Mouse (Mus musculus): Measurements from ENCODE around the gene Cox7b.
"Not testable (repeated sequence)": the region's sequence is repeated elsewhere in the genome, so short reads cannot be mapped to it uniquely, and the experiment has no call there.

The Cox7b gene

DNA sequence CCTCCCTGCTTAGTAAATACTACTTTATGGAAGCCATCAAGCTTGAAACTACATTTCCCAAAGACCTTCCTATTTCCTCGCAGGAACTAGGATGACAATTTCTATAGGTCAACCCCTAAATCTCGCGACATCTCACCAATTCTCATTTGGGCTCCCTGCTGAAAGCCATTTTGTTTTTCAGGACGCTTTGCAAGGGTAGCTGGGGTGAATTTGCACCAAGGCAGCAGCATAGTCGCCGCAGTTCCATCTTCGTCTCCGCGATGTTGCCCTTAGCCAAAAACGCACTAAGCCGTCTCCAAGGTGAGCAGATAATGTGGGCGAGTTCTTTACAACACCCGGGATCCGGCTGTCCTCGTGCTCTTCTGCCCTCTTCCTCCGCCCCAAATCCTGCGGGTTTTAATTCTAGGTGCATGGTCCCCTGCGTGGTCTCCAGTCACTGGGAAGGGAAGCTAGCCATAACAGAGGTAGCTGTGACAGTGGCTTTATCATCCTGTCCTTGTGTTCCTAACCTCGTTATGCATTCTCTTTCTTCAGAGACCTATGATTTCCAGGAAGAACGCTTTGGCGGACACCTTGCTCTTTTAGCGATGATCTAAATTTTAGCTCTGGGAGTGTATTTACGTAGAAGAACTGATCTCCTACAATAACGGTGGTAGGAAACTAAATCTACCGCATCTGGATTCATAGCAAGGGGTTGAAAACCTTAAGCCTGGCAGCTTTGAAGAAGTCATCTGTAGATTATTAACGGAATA lies at the start of gene Cox7b:
Gene Cox7b, plus strand, starts transcription at position 130 of the 752 bp plus-strand sequence.
- DNase-seq (ENCODE audit: extremely low read depth, low read depth, low spot score) = peak; percentile 33

DNA sequence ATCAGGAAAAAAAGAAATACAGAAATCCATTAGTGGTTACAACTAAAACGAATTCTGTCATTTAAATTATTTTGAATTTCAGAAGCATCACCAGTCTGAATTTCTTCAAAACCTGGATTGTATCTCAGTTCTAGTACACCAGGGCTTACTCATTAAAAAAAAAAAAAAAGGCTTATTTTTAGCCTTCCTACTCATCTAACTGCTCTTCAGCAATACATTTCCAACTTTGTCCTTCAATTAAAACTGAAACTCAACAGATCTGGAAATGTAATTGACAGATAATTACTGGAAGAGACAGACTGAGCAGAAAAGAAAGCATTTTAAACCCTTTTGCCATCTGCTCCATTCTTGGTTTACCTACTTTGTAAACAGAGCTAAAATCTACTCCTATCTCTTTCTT lies 13.9 kb upstream of the Cox7b start:
- DNase-seq (ENCODE audit: extremely low read depth, low read depth, low spot score) = no peak

DNA sequence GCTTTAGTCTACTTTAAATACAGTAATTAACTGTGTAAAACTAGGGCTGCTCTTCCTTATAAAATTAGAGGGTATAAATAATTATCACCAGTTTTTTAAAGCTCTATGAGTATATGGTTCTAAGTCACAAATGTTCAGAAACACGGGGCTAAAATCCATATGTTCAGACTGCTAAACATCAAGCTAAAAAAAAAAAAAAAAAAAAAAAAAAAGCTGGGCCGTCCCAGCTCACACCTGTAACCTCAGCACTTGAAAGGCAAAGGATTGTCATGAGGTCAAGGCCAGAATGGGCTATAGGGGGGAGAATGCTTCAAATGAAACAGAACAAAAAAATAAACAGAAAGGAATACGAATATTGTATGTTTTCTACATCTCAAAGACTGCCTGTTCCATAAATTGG lies 4.7 kb upstream of the Cox7b start:
- no peak for DNase-seq (ENCODE audit: extremely low read depth, low read depth, low spot score)

DNA sequence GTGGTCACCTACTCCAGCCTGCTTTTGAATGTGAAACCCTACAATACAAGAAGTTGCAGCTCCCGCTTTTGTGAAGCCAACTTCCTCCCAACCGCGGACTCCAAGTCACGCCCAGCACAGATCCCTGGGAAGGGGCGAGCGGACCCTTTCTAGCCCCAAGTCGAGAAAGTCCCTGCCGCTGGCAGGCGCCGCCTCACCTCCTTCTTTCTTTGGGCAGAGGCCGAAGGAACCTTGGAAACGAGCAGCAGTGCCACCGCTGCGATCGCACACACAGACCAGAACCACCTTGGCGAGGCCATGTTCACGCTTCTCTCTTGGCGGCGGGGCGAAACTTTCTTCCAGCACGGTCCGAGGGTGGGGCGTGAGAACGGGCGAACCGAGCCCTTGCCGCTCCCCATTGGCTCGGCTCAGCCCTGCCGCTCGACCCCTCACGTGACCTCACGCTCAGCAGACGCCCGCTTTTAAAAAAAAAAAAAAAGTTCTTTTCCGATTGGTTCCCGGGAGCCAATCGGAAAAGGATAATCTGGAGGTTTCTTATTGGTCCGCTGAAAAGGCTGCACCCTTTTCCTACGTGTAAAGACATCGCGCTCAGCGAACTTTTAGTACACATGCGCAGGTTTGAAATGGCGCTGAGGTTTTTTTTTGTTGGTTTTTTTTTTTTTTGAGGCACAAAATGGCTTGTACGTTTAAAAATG lies 3.9 kb upstream of the Cox7b start, which contains the start of gene Magt1:
Gene Magt1, minus strand, starts transcription at position 442 of the 695 bp plus-strand sequence.
- peak; percentile 39 for DNase-seq (ENCODE audit: extremely low read depth, low read depth, low spot score)

DNA sequence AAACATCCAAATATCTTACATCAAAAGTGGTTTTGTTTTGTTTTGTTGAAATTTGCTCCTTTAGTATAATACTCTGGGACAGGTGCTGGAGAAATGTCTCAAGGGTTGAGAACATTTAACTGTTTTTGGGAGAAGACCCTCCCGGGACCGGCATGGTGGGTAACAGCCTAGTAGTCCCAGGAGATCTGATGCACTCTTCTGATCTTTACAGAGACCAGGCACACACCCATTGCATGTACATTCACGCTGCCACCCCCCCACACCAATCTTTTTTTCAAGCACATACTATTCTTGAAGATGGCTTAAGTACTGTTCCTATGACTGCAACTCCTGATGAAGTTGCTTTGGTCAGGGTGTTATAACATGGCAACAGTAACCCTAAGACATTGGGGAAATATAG lies 2.9 kb upstream of the Cox7b start:
- no peak for DNase-seq (ENCODE audit: extremely low read depth, low read depth, low spot score)

DNA sequence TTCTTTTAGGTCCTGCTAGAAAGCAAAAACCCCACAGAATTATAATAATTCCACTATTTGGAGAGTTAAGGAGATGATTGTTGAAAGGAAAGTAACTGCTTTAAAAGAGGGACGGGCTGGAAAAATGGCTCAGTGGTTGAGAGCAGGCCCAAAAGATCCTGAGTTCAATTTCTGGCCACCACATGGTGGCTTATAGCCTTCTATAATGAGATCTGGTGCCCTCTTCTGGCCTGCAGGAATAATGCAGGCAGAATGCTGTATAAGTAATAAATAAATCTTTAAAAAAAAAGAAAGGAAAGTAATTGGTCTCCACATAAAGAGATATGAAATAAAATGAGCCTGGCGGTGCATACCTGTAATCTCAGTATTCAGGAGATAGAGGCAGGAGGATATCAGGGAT lies 2.3 kb upstream of the Cox7b start:
- no peak for DNase-seq (ENCODE audit: extremely low read depth, low read depth, low spot score)

DNA sequence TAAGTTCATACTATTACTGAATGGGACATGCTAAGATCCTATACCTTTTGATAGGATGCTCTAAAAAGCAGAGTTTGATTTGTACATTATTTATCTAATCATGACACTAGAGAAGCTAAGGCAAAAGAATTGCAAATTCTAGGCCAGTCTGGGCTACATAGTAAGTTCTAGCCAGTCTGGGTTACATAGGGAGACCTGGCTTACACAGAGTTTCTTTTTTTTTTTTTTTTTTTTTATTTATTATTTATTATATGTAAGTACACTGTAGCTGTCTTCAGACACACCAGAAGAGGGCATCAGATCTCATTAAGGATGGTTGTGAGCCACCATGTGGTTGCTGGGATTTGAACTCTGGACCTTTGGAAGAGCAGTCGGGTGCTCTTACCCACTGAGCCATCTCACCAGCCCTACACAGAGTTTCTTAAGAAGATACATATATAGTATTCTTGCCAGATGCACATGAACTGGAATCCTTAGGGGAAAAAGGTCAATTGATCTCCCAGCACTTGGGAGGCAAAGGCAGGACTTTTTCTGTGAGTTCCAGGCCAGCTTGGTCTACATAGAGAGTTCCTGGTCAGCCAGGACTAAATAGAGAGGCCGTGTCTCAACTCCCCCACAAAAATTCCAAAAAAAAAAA lies 641 bp upstream of the Cox7b start:
- DNase-seq (ENCODE audit: extremely low read depth, low read depth, low spot score) = not testable (repeated sequence)

DNA sequence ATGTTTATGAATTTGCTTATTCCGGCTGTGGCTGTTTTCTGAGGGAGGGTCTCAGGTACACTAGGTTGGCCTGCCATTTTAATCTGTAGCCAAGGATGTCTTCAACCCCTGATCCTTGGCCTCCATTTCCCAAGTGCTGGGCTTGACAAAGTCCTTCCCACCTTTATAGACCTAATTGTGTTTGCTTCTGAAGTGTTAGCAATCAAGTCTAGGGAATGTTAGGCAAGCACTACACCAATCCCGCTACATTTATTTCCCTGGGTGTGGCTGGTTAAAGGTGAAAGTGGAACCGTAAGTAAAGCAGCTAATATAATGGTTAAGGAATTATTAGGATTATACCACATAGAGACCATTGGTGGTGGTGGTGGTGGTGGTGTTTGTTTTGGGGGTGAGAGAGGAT lies 1.6 kb downstream of the Cox7b start:
- no peak for DNase-seq (ENCODE audit: extremely low read depth, low read depth, low spot score)

DNA sequence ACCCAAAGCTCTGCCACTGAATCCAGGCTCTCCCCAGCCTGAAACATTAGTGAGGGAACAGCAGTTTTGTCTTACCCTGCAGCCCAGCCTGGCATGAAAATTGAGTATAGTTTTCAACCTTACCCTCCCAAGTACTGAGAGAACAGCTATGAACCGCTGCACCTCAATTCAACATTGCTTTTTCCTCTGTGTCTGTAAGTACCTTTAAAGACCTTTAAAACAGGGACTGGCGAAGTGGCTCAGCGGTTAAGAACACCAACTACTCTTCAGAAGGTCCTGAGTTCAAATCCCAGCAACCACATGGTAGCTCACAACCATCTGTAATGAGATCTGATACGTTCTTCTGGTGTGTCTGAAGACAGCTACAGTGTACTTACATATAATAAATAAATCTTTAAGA lies 2.0 kb downstream of the Cox7b start:
- no peak for DNase-seq (ENCODE audit: extremely low read depth, low read depth, low spot score)

DNA sequence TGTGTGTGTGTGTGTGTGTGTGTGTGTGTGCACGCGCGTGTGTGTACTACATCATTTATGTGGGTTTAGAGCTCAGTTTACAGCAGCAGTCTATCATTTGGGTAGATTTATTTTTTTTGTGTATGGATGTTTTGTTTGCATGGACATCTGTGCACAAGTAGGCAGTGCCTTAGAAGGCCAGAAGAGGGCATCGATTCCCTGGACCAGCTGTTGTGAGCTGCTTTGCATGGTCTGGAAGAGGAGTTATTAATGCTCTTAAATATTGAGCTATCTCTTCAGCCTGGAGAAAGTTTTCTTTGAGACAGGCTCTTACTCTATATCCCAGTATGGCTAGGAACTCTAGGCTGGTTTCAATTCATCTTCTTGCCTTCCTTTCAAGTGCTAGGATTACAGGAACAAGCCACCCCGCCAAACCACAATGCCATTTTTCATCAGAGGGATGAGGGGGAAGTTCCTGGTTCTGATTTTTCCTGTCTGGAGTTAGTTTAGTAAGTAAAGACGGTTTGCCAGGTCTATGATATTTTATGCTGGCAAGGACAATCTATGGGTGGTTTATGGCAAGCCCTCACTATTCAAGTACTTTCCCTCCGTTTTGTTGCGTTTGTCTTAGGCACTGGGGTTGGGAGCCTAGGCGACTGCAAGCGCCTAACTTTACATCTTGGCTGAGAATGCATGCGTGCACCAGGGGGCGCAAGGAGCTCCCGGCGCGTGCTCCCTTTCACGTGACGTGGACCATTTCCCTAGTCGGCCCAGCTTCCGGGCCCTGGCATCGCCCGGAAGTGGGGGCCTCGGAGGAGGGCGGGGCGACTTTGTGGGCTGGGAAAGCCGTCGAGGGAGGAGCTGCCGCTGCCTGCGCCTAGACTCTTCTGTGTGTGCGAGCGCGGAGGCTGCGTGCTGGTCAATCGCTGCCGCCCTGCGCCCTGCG lies 11.2 kb downstream of the Cox7b start, which contains the start of gene Atp7a:
Gene Atp7a, plus strand, starts transcription at position 859 of the 925 bp plus-strand sequence.
- peak; percentile 33 for DNase-seq (ENCODE audit: extremely low read depth, low read depth, low spot score)

DNA sequence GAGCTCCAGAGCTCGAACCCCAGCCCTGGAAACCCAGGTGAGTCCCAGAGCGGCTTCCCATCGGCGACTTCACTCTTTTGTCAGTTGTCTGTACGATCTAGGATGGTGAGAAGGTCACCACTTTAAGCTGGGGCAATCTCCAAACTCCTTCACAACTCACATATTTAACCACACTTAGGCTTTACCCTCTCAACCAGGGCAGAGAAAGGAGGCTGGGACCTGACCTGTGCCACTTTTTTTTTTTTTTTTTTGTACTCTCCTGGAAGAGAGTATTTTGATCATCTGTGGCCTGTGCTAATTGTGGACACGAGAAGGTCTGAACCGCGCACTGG lies 11.8 kb downstream of the Cox7b start:
- no peak for DNase-seq (ENCODE audit: extremely low read depth, low read depth, low spot score)

DNA sequence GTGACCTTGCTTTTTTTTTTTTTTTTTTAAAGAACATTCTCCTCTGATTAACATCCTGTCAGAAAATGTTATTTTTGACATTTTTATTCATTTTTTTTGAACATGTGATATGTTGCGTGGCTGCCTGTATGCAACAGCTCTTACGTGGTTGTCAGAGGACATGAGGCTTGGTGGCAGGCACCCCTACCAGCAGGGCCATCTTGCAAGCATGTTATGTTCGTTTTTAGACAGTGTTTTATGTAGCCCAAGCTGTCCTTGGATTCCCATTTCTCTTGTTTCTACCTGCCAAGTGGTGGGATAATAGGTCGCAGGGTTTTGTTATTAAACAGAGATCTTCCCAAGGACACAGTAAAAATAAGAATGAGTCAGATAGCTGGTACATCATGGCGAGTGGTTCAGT lies 14.7 kb downstream of the Cox7b start:
- DNase-seq (ENCODE audit: extremely low read depth, low read depth, low spot score) = no peak

DNA sequence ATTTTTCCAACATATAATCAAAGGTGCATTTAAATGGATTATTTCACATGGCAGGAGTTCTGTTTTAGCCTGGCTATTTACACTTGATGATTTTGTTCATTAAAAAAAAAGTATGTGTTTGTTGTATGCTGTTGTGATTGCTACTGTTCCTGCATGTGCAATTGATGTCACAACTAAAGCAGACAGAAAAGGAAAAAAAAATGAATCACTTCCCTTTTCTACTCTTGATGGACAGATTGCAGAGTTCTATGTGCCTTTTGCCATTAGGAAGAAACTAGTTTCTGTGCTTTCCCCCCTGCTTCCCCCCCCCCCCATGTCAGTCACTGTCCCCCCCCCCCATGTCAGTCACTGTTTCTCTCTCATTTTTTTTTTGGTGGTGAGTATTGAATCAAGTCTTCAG lies 15.6 kb downstream of the Cox7b start:
- no peak for DNase-seq (ENCODE audit: extremely low read depth, low read depth, low spot score)

DNA sequence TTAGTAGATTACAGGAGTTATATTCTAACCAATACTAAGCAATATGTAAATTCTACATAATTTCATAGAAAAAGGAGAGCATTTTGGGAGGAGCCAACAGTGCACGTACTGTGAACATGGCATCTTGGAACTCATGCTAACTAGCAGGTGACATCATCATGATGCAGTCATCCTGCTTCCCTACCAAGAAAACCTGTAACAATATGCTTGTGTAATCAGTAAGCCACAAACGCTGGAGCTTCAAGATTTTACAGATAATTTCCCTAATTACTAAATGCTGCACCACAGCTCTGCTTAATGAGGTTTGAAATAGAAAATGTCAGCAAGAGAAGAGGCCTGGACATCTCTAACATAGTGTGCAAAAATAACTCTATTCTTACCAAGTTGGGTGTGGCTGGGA lies 20.2 kb downstream of the Cox7b start:
- DNase-seq (ENCODE audit: extremely low read depth, low read depth, low spot score) = no peak

DNA sequence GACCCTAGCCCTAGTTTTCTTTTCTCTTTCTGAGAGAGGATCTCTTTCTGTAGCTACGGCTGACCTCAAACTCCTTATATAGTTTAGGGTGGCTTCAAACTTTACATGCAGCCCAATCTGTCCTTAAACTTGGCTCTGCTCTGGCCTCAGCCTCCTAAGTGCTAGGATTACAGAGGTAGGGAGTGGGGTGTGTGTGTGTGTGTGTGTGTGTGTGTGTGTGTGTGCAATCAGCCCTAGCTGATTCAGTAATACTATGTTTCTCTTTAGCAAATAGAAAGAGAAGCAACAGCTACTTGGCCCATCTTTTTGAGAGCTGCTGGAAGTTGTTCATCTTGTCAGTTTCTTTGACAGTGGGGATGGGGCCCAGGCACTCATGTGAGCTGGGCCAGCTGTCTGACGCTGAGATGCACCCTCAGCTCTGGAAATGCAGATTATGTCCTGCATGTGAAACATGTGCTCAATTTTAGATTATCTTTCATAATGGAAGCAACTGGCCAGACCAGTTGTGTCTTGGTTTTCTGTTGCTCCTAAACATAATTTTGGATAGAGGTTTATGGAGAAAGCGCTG lies 21.8 kb downstream of the Cox7b start:
- DNase-seq (ENCODE audit: extremely low read depth, low read depth, low spot score) = no peak

DNA sequence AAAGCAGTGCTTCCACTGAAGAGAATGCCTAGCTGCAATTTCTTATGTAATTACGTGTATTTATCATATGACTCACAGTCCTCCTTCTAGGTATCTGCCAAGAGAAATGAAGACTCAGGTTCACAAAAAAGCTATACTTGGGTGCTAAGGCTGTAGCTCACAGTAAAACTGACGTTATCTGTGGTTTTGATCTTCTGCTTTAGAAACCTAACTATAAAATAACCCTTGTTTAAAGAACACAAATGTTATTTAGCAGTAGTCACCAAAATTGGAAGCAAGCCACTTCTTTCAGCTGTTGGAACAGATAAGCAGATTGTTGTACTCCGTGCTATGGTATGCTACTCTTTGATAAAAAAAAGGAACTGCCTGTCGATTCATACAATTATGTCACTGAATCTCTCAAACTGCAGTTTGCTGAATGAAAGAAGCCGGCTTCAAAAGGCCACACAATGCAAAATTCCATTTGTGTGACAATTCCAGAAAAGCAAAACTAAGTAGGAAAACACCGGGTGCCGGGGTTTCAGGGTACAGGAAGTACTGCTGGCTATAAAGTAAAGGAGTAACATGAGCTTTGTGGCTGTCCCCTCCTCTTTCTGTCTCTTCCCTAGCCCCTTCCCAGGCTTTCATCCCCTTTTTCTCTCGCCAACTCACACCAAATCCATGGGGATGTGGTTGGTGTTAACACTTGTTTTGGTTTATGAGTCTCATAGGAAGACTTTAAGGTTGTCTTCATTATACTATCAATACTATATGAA lies 28.5 kb downstream of the Cox7b start:
- no peak for DNase-seq (ENCODE audit: extremely low read depth, low read depth, low spot score)

DNA sequence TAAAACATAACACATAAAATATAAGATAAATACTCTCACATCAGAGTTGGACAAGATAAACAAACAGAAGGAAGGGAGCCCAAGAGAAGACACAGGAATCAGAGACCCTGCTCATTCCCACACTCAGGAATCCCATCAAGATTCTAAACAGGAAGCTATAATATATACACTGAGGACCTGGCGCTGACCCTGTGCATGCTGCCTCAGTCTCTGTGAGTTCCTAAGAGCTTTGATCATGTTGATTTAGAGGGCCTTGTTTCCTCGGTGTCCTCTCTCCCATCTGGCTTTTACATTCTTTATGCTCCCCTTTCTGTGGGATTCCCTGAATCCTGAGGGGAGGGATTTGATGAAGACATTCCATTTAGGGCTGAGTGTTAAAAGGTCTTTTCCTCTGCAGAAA lies 30.0 kb downstream of the Cox7b start:
- DNase-seq (ENCODE audit: extremely low read depth, low read depth, low spot score) = no peak

DNA sequence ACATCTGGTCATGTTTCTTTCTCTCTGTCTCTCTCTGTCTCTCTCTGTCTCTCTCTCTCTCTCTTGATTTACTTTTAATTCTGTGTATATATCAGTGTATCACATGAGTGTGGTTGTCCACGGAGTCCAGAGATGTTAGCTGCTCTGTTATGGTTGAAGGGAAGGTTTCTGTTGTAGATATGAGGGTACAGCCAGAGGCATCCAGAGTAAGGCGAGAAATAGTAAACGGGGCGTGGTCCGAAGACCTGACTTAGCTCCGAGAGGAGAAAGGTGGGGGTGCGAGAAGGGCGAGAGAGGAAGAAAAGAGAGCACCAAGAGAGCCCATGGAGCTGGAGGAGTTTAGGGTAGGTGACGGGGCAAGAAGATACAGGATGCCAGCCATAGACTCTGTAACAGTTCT lies 30.4 kb downstream of the Cox7b start:
- no peak for DNase-seq (ENCODE audit: extremely low read depth, low read depth, low spot score)

DNA sequence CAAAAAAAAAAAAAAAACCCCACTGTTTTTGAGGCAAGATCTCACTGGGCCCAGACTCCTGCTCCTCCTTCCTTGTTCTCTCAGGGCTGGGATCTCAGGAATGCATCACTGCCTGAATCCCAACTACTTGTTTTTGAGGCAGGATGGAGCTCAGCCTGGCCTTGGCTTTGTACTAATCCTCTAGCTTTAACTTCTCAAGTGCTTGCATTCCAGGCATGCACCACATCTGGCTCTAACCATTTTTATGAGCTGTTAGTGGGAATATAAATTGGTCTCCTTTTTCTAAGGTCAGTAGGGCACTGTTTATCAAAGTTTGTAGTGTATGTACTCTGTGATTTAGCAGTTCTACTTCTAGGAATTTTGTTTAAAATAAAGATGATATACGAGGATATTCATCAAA lies 32.7 kb downstream of the Cox7b start:
- DNase-seq (ENCODE audit: extremely low read depth, low read depth, low spot score) = no peak

Measured in fat pad, adult 2 months (tissue).